Mouse (Mus musculus): Measurements from ENCODE around the gene Frat1. TPM values are rescaled to one million over a fixed set of nuclear protein-coding genes. Genes with fewer than 3 reads are reported as not detected.

Frat1 gene
- polyA plus RNA-seq, 1 experiment = 12.0 TPM

GRCm38 (mm10) chr19:41831718-41832391 is 2.1 kb downstream of the Frat1 start:
- TF ChIP-seq POLR2A (IDR thresholded peaks at IDR 0.05; ENCODE audit: borderline replicate concordance, control insufficient read depth, low read depth, low read length) (no peak), CTCF (IDR thresholded peaks at IDR 0.05; ENCODE audit: control insufficient read depth, insufficient read depth, low read length) (no peak)
- no peak overlapping the region for H3K27ac ChIP-seq (ENCODE audit: control insufficient read depth, insufficient read depth, low read depth, low read length, poor library complexity)
- WGBS = 42% methylated on average over 14 of the region's 14 CpGs
- H3K4me1 ChIP-seq (ENCODE audit: control insufficient read depth, insufficient read depth, low read length) = peaks cover 1% of the 10 kb centered on the region
- peak overlapping the region; percentile 54 for H3K4me3 ChIP-seq (replicated peaks; ENCODE audit: control insufficient read depth, low read depth, low read length)

GRCm38 (mm10) chr19:41832501-41833201 is 2.9 kb downstream of the Frat1 start:
- Histone ChIP-seq H3K4me3 (replicated peaks; ENCODE audit: control insufficient read depth, low read depth, low read length) (no peak overlapping the region), H3K4me1 (ENCODE audit: control insufficient read depth, insufficient read depth, low read length) (peaks cover 1% of the 10 kb centered on the region)

GRCm38 (mm10) chr19:41835407-41835806 is 5.6 kb downstream of the Frat1 start:
- Histone ChIP-seq H3K4me1 (ENCODE audit: control insufficient read depth, insufficient read depth, low read length) (peaks cover 1% of the 10 kb centered on the region), H3K27ac (ENCODE audit: control insufficient read depth, insufficient read depth, low read depth, low read length, poor library complexity) (no peak overlapping the region), H3K4me3 (replicated peaks; ENCODE audit: control insufficient read depth, low read depth, low read length) (no peak overlapping the region)
- WGBS = 66% methylated on average over 6 of the region's 6 CpGs
- TF ChIP-seq CTCF (IDR thresholded peaks at IDR 0.05; ENCODE audit: control insufficient read depth, insufficient read depth, low read length) = no peak
- TF ChIP-seq POLR2A (IDR thresholded peaks at IDR 0.05; ENCODE audit: borderline replicate concordance, control insufficient read depth, low read depth, low read length) = no peak

More at GRCm38 (mm10) chr19:41832501-41833201, 2.9 kb downstream of the Frat1 start:
- no peak for TF ChIP-seq POLR2A (IDR thresholded peaks at IDR 0.05; ENCODE audit: borderline replicate concordance, control insufficient read depth, low read depth, low read length)
- no peak for TF ChIP-seq CTCF (IDR thresholded peaks at IDR 0.05; ENCODE audit: control insufficient read depth, insufficient read depth, low read length)
- WGBS = 64% methylated on average over 13 of the region's 13 CpGs
- H3K27ac ChIP-seq (ENCODE audit: control insufficient read depth, insufficient read depth, low read depth, low read length, poor library complexity) = no peak overlapping the region

- WGBS = 9% methylated on average over 6 of the region's 6 CpGs
- peaks cover 1% of the 10 kb centered on the region for H3K4me1 ChIP-seq (ENCODE audit: control insufficient read depth, insufficient read depth, low read length)
Measured at GRCm38 (mm10) chr19:41835816-41836215, 6.0 kb downstream of the Frat1 start.

GRCm38 (mm10) chr19:41836719-41837118 is 6.9 kb downstream of the Frat1 start:
- Histone ChIP-seq H3K4me1 (ENCODE audit: control insufficient read depth, insufficient read depth, low read length) (peaks cover 3% of the 10 kb centered on the region), H3K4me3 (replicated peaks; ENCODE audit: control insufficient read depth, low read depth, low read length) (no peak overlapping the region), H3K27ac (ENCODE audit: control insufficient read depth, insufficient read depth, low read depth, low read length, poor library complexity) (no peak overlapping the region)
- 66% methylated on average over 3 of the region's 3 CpGs for WGBS
- TF ChIP-seq CTCF (IDR thresholded peaks at IDR 0.05; ENCODE audit: control insufficient read depth, insufficient read depth, low read length) (no peak), POLR2A (IDR thresholded peaks at IDR 0.05; ENCODE audit: borderline replicate concordance, control insufficient read depth, low read depth, low read length) (no peak)

More at GRCm38 (mm10) chr19:41835816-41836215, 6.0 kb downstream of the Frat1 start:
- no peak overlapping the region for H3K27ac ChIP-seq (ENCODE audit: control insufficient read depth, insufficient read depth, low read depth, low read length, poor library complexity)
- TF ChIP-seq POLR2A (IDR thresholded peaks at IDR 0.05; ENCODE audit: borderline replicate concordance, control insufficient read depth, low read depth, low read length) = no peak
- TF ChIP-seq CTCF (IDR thresholded peaks at IDR 0.05; ENCODE audit: control insufficient read depth, insufficient read depth, low read length) = no peak
- no peak overlapping the region for H3K4me3 ChIP-seq (replicated peaks; ENCODE audit: control insufficient read depth, low read depth, low read length)

GRCm38 (mm10) chr19:41837194-41837916 is 7.6 kb downstream of the Frat1 start:
- H3K27ac ChIP-seq (ENCODE audit: control insufficient read depth, insufficient read depth, low read depth, low read length, poor library complexity) = peak overlapping the region; percentile 32; the same call in 1 of the 2 replicates

GRCm38 (mm10) chr19:41837917-41838261 is 8.1 kb downstream of the Frat1 start:
- WGBS = 38% methylated on average over 4 of the region's 4 CpGs
- TF ChIP-seq POLR2A (IDR thresholded peaks at IDR 0.05; ENCODE audit: borderline replicate concordance, control insufficient read depth, low read depth, low read length) (no peak), CTCF (IDR thresholded peaks at IDR 0.05; ENCODE audit: control insufficient read depth, insufficient read depth, low read length) (no peak)
- Histone ChIP-seq H3K4me1 (ENCODE audit: control insufficient read depth, insufficient read depth, low read length) (peaks cover 3% of the 10 kb centered on the region; the same call in 1 of the 2 replicates), H3K4me3 (replicated peaks; ENCODE audit: control insufficient read depth, low read depth, low read length) (no peak overlapping the region), H3K27ac (ENCODE audit: control insufficient read depth, insufficient read depth, low read depth, low read length, poor library complexity) (peak overlapping the region; percentile 32; the same call in 1 of the 2 replicates)

More at GRCm38 (mm10) chr19:41837194-41837916, 7.6 kb downstream of the Frat1 start:
- no peak overlapping the region for H3K4me3 ChIP-seq (replicated peaks; ENCODE audit: control insufficient read depth, low read depth, low read length)
- TF ChIP-seq POLR2A (IDR thresholded peaks at IDR 0.05; ENCODE audit: borderline replicate concordance, control insufficient read depth, low read depth, low read length) (no peak), CTCF (IDR thresholded peaks at IDR 0.05; ENCODE audit: control insufficient read depth, insufficient read depth, low read length) (no peak)
- peaks cover 3% of the 10 kb centered on the region for H3K4me1 ChIP-seq (ENCODE audit: control insufficient read depth, insufficient read depth, low read length)
- 63% methylated on average over 9 of the region's 9 CpGs for WGBS

- peaks cover 3% of the 10 kb centered on the region; the same call in 1 of the 2 replicates for H3K4me1 ChIP-seq (ENCODE audit: control insufficient read depth, insufficient read depth, low read length)
- H3K27ac ChIP-seq (ENCODE audit: control insufficient read depth, insufficient read depth, low read depth, low read length, poor library complexity) = no peak overlapping the region
- WGBS = 60% methylated on average over 6 of the region's 6 CpGs
- TF ChIP-seq POLR2A (IDR thresholded peaks at IDR 0.05; ENCODE audit: borderline replicate concordance, control insufficient read depth, low read depth, low read length) (no peak), CTCF (IDR thresholded peaks at IDR 0.05; ENCODE audit: control insufficient read depth, insufficient read depth, low read length) (no peak)
- H3K4me3 ChIP-seq (replicated peaks; ENCODE audit: control insufficient read depth, low read depth, low read length) = no peak overlapping the region
Measured at GRCm38 (mm10) chr19:41838808-41839207, 9.0 kb downstream of the Frat1 start.
